Mouse (Mus musculus): ENCODE data around the gene Gm37240. TPM values are rescaled to one million over a fixed set of nuclear protein-coding genes. Genes with fewer than 3 reads are reported as not detected.

The Gm37240 gene
- polyA plus RNA-seq, 1 experiment from 2014 or later: 0.08 TPM

- Histone ChIP-seq H3K4me2 (no peak overlapping the region), H3K9ac (no peak overlapping the region), H3K4me3 (no peak overlapping the region), H3K36me3 (no peaks in the 10 kb centered on the region), H3K27me3 (no peaks in the 10 kb centered on the region), H3K9me3 (no peaks in the 10 kb centered on the region), H3K27ac (no peak overlapping the region), H3K4me1 (replicated peaks) (peaks cover 11% of the 10 kb centered on the region)
- no peak for ATAC-seq (ENCODE audit: low FRiP score)
- WGBS: 74% methylated on average over 7 of the region's 7 CpGs
These were observed 122.4 kb downstream of the Gm37240 start for GRCm38 (mm10) chr3:85764937-85765337.

- no peak overlapping the region for H3K9ac ChIP-seq
- no peak for ATAC-seq (ENCODE audit: low FRiP score)
- H3K27ac ChIP-seq: no peak overlapping the region
- WGBS: 46% methylated on average over 18 of the region's 18 CpGs
- peaks cover 11% of the 10 kb centered on the region for H3K4me1 ChIP-seq (replicated peaks)
- H3K36me3 ChIP-seq: no peaks in the 10 kb centered on the region
- H3K27me3 ChIP-seq: no peaks in the 10 kb centered on the region
- H3K4me2 ChIP-seq: no peak overlapping the region
- H3K4me3 ChIP-seq: no peak overlapping the region
- no peaks in the 10 kb centered on the region for H3K9me3 ChIP-seq
These were observed 123.1 kb downstream of the Gm37240 start for GRCm38 (mm10) chr3:85764008-85764834.

DNA sequence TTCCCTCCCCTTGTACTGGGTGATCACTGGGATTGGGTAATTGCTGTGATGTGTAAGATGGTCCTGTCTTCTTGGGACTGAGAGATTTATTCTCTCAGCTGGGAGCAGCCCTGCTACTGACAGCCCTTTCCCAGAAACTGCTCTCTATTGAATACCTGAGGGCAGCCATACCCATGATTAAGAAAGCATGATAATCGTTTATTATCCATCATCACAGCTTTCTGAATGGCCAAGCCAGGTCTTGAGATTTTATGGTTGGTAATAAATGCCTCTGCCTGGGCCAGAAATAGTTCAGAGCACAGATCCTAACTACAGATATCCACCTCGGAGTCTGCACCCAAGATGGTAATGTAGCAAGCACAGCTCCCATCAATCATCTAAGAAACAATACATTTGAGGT is 129.4 kb downstream of the Gm37240 start:
- no peaks in the 10 kb centered on the region for H3K27me3 ChIP-seq
- no peak overlapping the region for H3K27ac ChIP-seq
- 69% methylated on average over 2 of the region's 2 CpGs for WGBS
- H3K9ac ChIP-seq: no peak overlapping the region
- no peak overlapping the region for H3K4me2 ChIP-seq
- 0 out of 2 replicates have a peak, but pooled peaks cover 4% of the 10 kb centered on the region for H3K4me1 ChIP-seq (replicated peaks)
- H3K36me3 ChIP-seq: no peaks in the 10 kb centered on the region
- ATAC-seq (ENCODE audit: low FRiP score): no peak
- no peaks in the 10 kb centered on the region for H3K9me3 ChIP-seq
- H3K4me3 ChIP-seq: no peak overlapping the region

DNA sequence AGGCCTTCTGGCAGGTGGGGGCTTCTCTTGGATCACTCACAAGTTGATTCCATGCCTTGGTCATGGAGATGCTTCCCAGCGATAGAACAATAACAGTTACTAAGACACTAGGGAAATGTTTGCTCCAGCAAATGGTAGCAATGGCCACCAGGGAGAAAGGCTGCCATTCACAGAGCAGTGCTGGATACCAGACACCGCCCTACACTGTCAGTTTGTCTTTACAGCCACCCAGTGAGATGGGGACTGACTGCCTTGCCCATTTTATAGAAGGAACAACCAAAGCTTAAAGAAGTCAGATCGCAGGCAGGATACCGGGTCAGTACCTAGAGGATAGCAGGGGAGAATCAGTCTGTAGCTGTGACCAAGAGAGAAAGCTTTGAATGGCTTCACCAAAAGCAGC is 129.9 kb downstream of the Gm37240 start:
- H3K27me3 ChIP-seq: no peaks in the 10 kb centered on the region
- no peak overlapping the region for H3K27ac ChIP-seq
- no peak for ATAC-seq (ENCODE audit: low FRiP score)
- WGBS: 77% methylated on average over 4 of the region's 4 CpGs
- H3K4me3 ChIP-seq: no peak overlapping the region
- 0 out of 2 replicates have a peak, but pooled peaks cover 7% of the 10 kb centered on the region for H3K4me1 ChIP-seq (replicated peaks)
- H3K9ac ChIP-seq: no peak overlapping the region
- no peaks in the 10 kb centered on the region for H3K9me3 ChIP-seq
- H3K36me3 ChIP-seq: no peaks in the 10 kb centered on the region
- H3K4me2 ChIP-seq: no peak overlapping the region

DNA sequence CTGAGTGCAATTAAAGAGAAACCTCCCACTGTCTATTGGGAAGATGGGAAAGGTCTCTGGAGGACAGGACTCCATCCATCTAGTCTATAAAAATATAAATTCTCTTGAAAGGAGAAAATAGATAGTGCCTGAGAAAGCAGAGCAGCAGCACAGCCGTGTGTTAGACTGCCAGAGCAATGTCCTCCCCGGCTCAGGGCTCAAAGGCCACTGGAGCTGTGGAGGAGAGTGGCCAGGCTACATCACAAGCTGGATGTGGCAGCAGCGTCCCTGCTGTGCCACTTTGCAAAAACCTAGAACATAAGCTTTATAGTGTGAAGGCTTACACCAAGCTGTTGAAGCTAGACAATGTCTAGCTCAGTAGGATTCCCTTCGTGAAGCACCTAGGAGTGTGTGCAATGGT is 138.0 kb downstream of the Gm37240 start:
- H3K9ac ChIP-seq: no peak overlapping the region
- H3K4me3 ChIP-seq: no peak overlapping the region
- no peak for ATAC-seq (ENCODE audit: low FRiP score)
- 0 out of 2 replicates have a peak, but pooled peaks cover 4% of the 10 kb centered on the region for H3K4me1 ChIP-seq (replicated peaks)
- H3K9me3 ChIP-seq: no peaks in the 10 kb centered on the region
- no peaks in the 10 kb centered on the region for H3K36me3 ChIP-seq
- 62% methylated on average over 4 of the region's 4 CpGs for WGBS
- H3K27me3 ChIP-seq: no peaks in the 10 kb centered on the region
- no peak overlapping the region for H3K27ac ChIP-seq
- H3K4me2 ChIP-seq: no peak overlapping the region

DNA sequence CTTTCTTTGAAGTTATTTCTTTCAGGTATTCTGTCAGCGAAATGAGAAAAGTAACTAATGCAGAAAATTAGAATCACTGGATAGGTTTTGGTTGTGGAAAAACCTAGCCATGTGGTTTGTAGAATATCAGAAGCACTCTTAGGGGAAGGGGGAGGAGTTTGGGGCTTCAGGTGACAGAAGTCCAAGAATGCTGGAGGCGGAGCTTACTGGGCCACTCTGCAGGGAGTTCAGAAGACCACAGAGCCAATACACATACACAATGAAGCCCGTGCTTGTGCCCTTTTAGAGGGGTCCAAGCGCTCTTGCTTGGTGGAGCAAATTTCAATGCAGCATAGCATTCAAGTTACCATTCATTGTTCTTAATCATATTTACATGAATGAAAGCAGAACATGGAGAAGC is 138.5 kb downstream of the Gm37240 start:
- no peak overlapping the region for H3K4me3 ChIP-seq
- no peak overlapping the region for H3K4me2 ChIP-seq
- no peaks in the 10 kb centered on the region for H3K36me3 ChIP-seq
- H3K27ac ChIP-seq: no peak overlapping the region
- H3K9ac ChIP-seq: no peak overlapping the region
- WGBS: 16% methylated on average over 4 of the region's 4 CpGs
- no peak for ATAC-seq (ENCODE audit: low FRiP score)
- 0 out of 2 replicates have a peak, but pooled peaks cover 4% of the 10 kb centered on the region for H3K4me1 ChIP-seq (replicated peaks)
- H3K9me3 ChIP-seq: no peaks in the 10 kb centered on the region
- no peaks in the 10 kb centered on the region for H3K27me3 ChIP-seq

GRCm38 (mm10) chr3:85746116-85746515 is 141.2 kb downstream of the Gm37240 start:
- Histone ChIP-seq H3K9ac (no peak overlapping the region), H3K9me3 (no peaks in the 10 kb centered on the region), H3K4me3 (no peak overlapping the region), H3K27me3 (no peaks in the 10 kb centered on the region), H3K27ac (no peak overlapping the region), H3K4me2 (no peak overlapping the region), H3K36me3 (no peaks in the 10 kb centered on the region), H3K4me1 (replicated peaks) (no peaks in the 10 kb centered on the region)
- no peak for ATAC-seq (ENCODE audit: low FRiP score)
- WGBS: 66% methylated on average over 4 of the region's 4 CpGs

DNA sequence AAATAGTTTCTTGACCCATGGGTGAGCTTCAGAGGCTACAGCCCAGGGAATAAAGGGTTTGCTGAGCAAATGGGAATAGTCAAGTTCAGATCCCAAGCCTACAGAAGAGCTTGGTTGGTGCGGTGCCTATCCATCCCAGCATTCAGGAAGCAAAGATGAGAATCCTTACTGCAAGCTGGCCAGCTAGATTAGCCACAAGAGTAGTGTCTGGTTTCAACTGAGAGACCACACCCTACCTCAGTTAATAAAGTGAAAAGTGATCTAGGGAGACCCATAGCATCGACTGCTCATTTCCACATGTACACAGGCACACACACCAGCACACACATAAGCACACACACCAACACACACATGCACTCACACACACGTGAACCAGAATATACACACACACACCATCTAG is 145.6 kb downstream of the Gm37240 start:
- H3K27ac ChIP-seq: no peak overlapping the region
- 96% methylated on average over 3 of the region's 3 CpGs for WGBS

DNA sequence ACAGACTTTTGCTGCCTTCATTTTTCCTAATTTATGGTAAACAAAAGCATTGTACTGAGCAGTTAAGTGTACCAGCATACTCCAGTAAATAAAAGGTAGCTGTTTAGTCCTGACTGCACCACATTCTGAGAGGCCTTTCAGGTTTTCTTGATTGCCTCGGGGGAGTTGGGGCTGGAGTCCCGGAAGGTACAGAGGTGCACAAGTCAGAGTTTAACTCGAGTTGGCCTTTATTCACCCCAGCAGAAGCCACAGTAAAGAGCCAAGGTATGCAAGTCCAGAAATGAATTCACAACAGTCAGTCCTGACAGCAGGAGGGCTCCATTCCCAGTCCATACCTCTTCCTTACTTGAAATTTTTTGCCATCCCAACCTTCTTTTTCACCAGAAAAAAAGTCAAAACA is 148.7 kb downstream of the Gm37240 start:
- 81% methylated on average over 3 of the region's 3 CpGs for WGBS
- ATAC-seq (ENCODE audit: low FRiP score): no peak

More for the DNA sequence above, 145.6 kb downstream of the Gm37240 start:
- ATAC-seq (ENCODE audit: low FRiP score): no peak
- Histone ChIP-seq H3K4me2 (no peak overlapping the region), H3K36me3 (no peaks in the 10 kb centered on the region), H3K4me3 (no peak overlapping the region), H3K4me1 (replicated peaks) (no peaks in the 10 kb centered on the region), H3K27me3 (no peaks in the 10 kb centered on the region), H3K9ac (no peak overlapping the region), H3K9me3 (no peaks in the 10 kb centered on the region)

DNA sequence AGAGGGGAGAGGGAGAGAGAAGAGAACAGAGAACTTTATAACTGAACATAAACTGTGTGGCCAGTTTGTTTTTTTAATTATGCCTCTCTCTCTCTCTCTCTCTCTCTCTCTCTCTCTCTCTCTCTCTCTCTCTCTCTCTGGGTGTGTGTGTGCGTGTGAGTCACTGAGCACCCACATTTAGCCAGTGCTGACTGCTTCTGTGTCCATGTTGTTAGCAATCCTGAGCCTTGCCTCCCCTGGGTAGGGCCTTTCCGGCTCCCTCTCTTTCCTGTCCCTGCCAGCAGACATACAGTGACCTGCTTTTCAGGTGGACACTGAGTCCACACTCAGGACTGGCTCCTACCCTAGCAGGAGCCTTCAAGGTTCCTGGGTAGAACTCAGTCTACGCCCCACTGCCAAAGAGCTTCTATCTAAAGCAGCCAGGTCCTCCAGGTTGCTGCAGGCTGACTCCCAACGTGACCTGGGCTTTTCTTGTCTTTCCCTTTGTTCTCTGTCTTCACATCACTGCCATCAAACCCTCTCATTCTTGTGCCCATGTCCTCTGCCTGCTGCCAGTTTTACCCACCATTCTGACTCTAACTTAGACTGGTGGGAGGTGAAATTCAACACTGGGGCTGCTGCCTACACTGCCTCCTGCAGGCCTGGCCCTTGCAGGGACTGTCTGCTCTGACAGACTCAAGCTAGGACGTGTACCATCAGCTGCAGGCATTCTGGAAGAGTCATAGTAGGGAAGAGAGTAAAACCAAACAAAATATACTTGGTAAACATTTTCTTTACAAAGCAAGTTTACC is 153.2 kb downstream of the Gm37240 start:
- Histone ChIP-seq H3K27me3 (no peaks in the 10 kb centered on the region), H3K4me2 (no peak overlapping the region), H3K36me3 (no peaks in the 10 kb centered on the region), H3K4me1 (replicated peaks) (no peaks in the 10 kb centered on the region), H3K9me3 (no peaks in the 10 kb centered on the region), H3K9ac (no peak overlapping the region), H3K27ac (no peak overlapping the region), H3K4me3 (no peak overlapping the region)
- 74% methylated on average over 5 of the region's 5 CpGs for WGBS
- ATAC-seq (ENCODE audit: low FRiP score): no peak

More for the DNA sequence above, 148.7 kb downstream of the Gm37240 start:
- H3K9me3 ChIP-seq: no peaks in the 10 kb centered on the region
- H3K9ac ChIP-seq: no peak overlapping the region
- H3K27me3 ChIP-seq: no peaks in the 10 kb centered on the region
- no peaks in the 10 kb centered on the region for H3K4me1 ChIP-seq (replicated peaks)
- no peaks in the 10 kb centered on the region for H3K36me3 ChIP-seq
- no peak overlapping the region for H3K27ac ChIP-seq
- H3K4me3 ChIP-seq: no peak overlapping the region
- no peak overlapping the region for H3K4me2 ChIP-seq

- Histone ChIP-seq H3K4me3 (no peak overlapping the region), H3K4me1 (replicated peaks) (no peaks in the 10 kb centered on the region), H3K27me3 (no peaks in the 10 kb centered on the region), H3K36me3 (no peaks in the 10 kb centered on the region), H3K27ac (no peak overlapping the region), H3K9ac (no peak overlapping the region), H3K9me3 (no peaks in the 10 kb centered on the region), H3K4me2 (no peak overlapping the region)
- WGBS: 60% methylated on average over 2 of the region's 2 CpGs
- ATAC-seq (ENCODE audit: low FRiP score): no peak
These were observed 160.1 kb downstream of the Gm37240 start for GRCm38 (mm10) chr3:85727171-85727570.

DNA sequence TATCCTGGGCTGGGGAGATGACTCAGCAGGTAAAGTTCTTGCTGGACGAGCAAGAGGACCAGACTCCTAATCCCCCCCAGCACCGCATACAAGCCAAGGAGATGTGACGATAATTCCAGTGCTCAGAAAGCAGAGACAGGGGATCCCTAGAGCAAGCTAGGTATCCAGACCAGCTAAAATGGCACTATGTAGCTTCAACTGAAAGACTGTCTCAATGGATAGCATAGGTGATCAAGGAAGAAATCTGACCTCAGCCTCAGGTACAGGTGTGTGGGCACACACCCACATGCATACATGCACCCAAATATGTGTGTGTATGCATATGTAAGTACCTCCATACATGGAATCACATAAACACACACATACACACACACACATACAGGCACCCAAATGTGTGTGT is 161.3 kb downstream of the Gm37240 start:
- H3K9ac ChIP-seq: no peak overlapping the region
- no peak overlapping the region for H3K4me3 ChIP-seq
- WGBS: 92% methylated on average over 3 of the region's 3 CpGs
- H3K4me1 ChIP-seq (replicated peaks): no peaks in the 10 kb centered on the region
- H3K4me2 ChIP-seq: no peak overlapping the region
- H3K36me3 ChIP-seq: no peaks in the 10 kb centered on the region
- H3K27me3 ChIP-seq: no peaks in the 10 kb centered on the region
- H3K9me3 ChIP-seq: no peaks in the 10 kb centered on the region
- no peak for ATAC-seq (ENCODE audit: low FRiP score)
- no peak overlapping the region for H3K27ac ChIP-seq
